Mouse (Mus musculus) urinary bladder, postnatal 10 days (tissue): ENCODE results near the gene Spert.

Experiments used
- DNase-seq: peaks from one replicate; pipeline ENCODE4 v3.0.0; 2022; ENCODE audit warnings: low spot score

The Spert gene

DNA sequence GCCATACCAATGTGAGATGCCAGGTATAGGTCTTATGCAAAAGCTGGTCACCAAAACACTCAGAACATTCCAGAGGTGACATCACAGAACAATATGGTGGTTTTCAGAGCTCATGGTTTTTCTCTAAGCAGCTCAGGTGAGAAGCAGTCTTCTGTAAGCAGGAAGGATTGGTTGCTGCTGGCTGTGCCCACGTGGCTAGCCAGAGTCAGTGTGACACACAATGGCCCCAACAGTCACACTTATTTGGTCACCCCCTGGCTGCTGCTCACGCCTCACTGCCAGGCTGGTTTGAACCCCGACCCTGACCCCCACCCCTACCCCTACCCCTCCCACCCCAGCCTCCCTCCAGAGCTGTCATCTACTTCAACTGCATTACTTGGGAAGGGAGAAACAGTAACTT lies at the start of gene Spert:
Gene Spert (minus strand): TSS at position 139 of the 400 bp plus-strand sequence.
- no peak for DNase-seq

DNA sequence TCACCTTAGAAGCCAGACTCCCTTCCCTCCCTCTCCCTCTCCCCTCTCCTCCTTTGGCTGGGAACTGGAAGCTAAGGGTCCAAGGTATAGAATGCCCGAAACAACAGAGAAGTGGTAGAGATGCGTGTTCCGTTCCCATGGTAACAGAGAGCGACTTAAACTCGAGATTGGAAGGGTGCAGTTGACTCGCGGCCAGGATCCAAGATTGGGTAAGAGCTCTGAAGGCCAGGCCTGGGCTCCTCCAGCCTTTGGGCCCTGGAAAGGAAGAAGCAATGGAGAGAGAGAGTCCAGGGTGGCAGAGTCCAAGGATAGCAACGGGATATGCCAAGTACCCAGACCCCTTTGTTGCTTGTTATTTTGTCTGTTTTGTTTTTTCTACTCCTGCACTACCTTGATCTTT lies 49.2 kb upstream of the Spert start, which contains the start of gene Erich6b:
Gene Erich6b (plus strand): TSS at position 180 of the 400 bp plus-strand sequence.
- DNase-seq = no peak

DNA sequence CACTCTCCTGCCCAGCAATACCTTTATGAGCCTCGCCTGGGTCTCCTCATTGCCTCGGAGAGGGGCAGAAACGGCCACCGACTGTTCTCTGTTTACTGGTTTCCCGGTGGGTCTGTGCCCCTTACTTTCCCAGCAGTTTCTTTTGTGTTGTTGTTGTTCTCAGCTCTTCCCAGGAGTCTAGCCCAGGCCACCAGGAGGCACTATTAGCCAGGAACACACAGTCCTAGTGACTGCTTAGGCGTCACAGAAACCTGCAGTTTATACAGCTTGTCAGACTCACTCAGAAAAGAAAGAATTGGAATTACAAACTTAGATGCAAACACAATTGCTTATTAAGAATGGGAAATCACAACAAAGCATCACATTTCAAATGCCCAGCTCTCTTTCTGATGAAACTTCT lies 48.5 kb upstream of the Spert start:
- DNase-seq = no peak

DNA sequence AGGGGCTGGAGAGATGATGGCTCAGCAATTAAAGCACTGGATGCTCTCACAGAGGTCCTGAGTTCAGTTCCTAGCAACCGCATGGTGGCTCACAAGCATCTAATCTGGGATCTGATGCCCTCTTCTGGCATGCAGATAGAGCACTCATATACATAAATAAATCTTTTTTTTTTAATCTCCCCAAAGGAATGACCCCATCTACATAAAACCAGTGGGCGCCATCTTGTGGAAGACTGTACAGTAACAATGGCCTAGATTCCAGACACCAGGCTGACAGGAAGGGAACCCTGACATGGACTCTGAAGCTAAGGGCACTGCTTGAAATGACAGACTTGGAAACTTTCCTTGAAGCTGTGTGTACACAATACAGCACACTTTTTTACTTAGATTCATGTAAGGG lies 47.9 kb upstream of the Spert start:
- DNase-seq = no peak

DNA sequence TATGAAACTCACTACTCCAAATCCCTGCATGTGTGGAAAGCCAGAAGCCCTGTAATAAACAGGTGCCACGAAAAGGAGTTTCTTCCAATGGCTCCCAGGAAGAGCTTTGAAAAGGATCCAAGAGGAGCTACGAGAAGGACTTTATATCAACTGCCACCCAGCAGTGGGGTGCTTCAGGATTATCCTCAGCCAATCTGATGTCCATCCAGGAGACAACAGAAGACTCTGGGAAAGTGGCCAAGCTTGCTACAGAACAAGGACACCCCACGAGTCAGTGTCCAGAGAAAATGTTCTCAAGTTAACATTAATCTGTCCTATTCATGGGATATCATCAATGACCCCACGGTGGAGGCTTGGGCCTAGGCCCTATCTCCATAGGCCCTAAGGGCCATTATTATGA lies 44.7 kb upstream of the Spert start:
- no peak for DNase-seq

DNA sequence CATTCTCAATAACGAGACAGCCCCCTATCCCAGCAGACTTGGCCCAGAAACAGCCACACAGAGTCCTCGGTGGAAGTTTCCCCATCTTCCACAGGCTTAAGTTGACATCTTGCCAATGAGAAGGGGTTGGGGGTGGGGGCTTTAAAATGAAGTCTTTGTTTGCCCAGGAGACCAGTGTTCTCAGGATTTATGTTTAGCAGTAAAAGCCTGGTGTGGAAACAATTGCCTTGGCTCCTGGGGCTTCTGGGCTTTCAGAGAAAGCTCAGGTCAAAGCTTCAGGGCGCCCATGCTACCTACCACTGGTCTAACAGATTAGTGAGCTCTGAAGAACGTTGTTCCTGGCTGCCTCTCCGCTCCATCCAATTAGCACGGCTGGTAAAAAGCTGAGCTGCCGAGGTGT lies 43.2 kb upstream of the Spert start:
- DNase-seq = no peak

DNA sequence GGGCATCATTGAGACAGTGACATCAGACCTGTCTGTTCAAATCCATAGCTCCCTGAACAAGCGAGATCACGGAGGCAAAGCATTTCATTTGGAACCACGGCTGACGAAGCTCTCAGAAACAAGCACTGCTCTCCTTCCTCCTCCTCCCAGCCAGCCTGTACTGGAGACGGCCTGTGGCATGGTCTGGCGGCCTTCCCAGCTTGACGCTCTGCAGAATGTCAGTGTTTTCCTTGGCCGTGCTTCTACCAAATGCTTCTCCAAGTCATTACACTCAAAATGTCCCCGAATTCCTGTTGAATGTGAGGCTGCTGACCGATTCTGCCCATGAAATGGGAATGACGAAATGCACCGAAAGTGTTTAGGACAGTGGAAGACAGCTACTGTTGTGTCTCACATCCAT lies 42.4 kb upstream of the Spert start:
- no peak for DNase-seq

DNA sequence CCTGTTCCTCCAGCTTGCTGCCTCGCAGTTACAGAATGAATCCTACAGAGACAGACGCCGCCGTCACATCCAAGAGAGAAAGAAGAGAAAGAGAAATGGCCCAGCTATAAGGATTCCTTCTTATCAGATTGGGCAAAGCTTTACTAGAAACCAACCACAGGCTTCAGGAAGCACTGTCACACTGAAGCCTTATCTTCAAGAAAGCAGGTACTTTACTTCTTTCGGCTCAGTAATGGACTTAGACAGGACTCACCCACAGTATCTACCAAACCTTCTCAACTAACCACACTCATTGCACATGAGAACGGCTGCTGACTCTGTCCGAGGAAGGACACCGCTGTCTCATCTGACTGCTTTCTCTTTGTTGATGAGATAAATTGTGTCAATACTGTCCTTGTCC lies 36.0 kb upstream of the Spert start:
- DNase-seq = no peak

DNA sequence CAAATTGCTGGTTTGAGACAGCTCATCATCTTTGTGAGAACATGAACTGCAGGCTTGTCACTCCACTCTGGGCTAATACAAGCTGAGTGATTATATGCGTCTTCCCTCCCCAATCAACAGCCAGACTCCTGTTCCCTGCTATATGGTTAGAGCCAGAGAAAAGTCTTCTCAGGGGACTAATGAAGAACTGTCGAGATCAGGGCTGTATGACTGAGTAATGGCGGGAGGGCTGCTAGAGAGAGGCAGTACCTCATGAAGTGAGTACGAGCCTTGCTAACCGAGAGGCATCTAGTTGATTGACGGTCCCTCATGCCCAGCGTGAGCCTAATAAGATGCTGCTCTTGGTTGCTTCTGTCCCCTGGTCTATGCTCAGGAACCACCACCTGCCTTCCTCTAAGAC lies 30.1 kb upstream of the Spert start:
- no peak for DNase-seq

DNA sequence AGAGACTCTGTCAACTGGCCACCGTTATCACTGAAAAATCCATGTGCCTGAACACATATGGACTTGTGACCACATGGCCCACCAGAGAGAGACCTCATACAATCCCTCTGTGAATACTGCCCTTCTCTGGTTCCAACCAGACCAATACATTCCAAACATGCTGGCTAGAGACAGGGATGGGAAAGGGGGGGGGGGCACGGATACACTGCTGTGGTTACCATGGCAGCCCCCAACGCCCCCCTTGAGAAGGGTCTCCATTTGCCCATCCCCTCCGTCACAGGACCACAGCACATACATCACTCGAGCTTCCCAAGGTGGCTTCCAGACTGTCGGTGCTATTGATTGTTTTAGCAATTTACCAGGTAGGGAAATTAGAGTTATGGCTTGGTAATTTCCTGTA lies 23.5 kb upstream of the Spert start:
- DNase-seq = no peak

DNA sequence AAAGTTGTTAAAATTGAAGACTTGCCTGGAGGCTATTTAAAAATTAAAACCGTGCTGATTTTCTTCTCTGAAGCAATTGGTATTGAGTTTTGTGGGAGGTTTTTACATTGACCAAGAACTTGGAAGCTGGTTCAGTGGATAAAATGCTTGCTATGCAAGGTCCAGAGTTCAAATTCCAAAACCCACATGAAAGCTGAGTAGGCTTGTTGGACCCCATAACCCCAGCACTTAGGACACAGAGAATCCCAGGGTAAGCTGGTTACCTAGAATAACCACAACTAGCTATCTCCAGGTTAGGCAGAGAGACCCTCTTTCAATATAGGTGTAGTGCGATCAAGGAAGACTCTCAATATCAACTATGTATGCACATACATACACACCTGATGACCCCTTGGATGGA lies 16.3 kb upstream of the Spert start:
- no peak for DNase-seq

DNA sequence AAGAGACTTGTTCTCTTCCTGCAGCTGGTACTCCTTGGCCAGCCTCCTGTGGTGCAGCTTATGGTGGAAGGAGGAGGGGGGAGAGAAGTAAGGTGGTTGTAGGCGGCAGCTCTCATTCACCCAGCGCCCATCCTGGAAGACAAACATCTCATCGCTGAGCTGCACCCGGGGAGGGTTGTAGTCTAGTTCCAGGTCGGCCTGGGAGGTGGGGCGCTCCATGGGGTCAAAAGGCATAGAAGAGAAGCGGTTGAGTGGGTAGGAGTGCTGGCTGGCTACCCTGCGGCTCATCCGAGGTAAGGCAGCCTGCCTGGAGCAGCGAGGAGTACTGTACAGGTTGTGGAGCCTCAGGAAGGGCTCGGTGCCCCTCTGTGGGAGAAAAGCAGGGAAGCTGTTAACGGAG lies 9.0 kb downstream of the Spert start:
- DNase-seq = no peak

DNA sequence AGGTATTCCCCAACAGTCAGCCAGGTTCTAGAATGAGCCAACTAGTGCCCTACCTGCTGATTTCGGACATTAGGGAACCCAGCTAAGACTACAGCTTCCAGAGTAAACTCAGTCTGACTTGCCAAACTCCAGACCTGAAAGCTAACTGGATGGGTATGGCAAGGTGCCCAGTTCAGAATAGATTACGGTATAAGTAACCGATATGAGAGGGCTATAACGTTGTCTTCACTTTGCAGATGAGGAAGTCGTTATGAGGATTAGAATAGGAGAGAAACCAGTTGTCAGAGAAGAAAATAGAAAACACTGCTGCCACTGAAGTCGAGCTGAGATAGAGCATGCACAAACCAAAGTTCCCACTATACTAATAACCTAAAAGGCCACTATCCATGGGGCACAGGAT lies 13.9 kb downstream of the Spert start:
- no peak for DNase-seq

DNA sequence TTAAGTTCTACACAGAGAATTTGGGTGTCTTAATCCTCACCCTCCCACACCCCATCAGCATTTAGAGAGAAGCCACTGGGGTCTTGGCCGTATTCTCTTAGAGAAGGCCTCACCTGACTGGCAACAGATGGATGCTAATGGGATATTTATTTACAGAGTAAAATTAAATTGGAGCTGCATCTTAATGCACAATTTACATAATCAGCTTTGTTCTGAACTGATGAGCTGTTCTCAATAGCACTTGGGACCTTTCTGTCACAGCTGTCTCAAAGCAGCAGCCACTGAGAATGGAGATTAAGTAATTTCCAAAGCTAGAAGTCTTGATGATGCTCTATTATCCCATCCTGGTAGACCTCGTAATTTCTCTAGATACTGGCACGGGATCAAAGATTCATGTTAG lies 26.6 kb downstream of the Spert start:
- DNase-seq = no peak

DNA sequence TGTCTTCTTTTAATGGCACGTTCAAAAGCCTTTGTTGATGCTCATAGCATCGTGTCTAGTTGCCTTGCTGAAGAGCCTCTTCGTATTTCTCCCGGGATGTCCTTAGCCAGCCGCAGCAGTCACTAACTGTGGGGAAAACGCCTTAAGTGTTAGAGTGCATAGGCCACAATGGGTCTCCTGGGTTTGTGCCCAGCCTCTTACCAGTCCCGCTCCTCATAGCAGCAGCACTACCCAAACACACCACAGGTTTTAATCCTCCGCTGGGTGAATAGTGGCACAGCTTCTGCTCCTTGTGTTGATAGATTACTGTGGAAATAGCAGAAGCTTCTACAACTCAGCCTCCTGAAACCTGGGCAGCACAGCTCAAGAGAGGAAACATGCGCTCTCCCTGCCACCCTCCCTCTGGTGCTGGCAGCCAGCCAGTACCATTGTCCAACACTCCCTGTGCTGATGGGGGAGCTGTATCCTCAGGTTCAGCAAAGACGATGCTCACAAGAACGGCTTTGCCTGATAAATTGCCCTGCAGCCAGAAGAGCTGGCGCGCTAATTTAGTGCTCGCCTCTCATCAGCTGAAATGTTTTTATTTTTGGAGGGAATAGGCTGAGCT lies 27.3 kb downstream of the Spert start:
- peak; percentile 14 for DNase-seq

DNA sequence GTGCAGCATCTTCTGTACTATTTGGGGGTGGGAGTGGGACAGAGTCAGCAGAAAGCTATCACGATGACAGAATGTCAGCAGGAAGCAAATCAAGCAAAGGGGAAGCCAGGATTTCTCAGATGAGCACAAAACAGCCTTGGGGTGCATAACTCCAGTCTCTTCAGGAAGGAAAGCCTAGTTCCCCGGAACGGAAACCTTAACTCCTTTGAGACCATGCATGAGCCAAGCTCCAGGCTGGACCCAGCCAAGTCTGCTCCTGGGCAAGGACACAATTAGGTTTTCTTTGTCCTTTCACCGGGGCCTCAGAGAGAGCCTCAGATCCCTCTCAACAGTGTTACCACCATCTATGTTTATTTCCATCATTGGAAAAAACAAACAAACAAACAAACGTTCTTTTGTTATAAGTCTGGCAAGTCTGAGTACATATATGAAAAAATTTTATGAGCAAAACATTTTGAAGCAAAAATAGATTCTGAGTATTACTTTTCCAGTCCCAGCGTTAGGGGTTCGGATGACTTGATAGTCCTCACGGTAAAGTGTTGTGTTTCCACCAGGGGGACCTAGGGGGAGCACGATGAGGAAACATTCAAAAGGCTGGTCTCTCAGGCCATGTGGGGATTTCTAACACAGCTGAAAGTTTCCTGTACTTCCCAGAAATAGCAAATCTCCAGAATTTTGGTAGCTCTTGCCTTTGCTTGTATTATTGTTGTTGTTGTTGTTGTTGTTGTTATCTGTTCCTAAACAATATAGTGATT lies 31.2 kb downstream of the Spert start:
- no peak for DNase-seq

DNA sequence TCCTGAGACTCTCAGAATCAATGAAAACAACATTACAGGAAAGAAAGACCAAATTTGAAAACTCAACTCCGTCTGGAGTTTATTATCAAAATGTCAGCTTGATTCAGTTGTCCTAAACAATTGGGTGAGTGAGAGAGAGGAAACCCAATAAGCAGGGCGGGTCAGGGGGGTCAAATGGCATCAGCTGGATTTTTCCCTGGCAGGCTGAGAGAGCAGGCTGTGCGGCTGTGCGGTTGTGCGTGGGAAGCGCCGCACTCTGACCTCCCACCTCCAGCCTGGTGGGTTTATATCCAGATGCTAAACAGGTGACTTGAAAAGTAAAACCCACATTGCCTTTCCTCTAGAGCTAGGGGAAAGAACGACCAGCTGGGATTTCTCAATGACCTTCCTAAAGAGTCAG lies 51.2 kb downstream of the Spert start:
- DNase-seq = no peak

DNA sequence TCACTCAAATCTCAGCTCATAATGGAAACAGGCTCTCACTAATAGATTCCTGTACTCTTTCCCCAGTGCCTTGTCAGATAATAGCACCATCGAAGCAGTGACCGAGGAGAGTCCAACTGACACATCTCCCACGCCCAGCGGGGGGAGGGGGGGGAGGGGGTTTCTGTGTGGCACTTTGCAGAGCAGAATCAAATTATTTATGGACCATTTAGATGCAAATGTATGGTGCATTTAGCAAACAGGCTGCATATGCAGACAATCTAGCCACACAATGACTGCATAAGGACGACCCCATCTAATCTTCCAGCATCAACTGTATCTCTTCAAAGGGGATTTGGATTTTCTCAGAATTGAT lies 51.9 kb downstream of the Spert start:
- DNase-seq = no peak

DNA sequence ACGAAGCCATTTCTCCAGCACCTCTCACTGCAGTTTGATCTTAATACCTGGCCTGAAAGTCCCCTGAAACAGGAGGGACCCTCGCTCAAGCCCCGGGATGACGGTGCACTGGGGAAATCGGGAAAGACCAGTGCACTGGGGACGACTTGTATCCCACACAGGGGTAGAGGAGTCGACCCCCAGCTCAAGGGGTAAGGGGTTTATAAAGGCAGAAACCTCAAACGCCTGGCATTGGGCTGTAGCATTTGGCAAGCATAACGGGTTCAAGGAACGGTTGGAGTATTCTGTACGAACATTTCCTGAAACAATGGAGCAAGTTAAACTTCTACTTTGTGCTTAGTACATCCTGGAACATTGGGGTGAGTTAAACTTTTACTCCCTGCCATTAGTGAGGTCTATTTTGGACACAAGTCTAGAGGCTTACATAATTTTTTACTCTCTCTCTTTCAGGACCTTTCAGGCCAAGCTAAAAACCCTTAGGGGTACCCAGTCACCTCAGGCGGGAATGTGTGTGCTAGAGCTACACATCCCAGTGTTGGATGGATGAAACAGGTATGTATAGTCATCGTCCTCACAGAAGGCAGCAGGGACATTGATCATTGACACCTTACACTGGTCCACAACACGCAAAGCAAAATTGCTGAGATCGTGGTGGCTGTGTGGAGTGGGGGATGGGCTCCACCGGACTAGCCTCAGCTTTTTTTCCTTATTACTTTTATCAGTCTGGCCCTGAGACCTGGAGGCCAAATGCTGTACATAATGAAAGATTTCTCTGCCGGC lies 52.5 kb downstream of the Spert start:
- no peak for DNase-seq

DNA sequence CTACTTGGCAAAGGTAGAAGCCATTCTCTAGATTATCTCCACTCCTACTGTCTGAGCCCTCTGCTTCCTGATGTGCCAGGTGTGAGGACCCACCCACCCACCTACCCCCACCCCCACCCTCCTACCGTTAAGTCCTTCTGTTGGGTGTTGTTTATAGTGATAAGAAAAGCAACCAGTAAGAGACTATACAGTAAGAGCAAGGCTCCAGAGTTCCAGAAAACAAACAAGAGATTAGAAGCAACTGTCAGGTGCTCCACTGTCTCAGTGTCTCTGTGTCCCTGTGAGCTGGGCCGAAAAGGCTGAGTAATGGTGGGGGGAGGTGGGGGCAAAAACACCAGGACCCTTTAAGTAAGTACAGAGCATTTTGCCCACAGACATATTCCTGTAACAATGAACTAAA lies 53.7 kb downstream of the Spert start:
- no peak for DNase-seq
